Mouse (Mus musculus) myocyte (in vitro differentiated cells): Measurements from ENCODE around the gene Slc16a12.

ENCODE experiments used
- MYOG ChIP-seq, 3 experiments: IDR thresholded peaks; one replicate each; pipeline ENCODE4 v1.6.1; 2011; ENCODE audit warnings: control low read depth in 2 of 3, low read depth in 2 of 3, mild to moderate bottlenecking in 2 of 3; ENCODE audit not compliant: insufficient read length in 2 of 3, control insufficient read depth in 1 of 3, insufficient read depth in 1 of 3
- POLR2AphosphoS2 ChIP-seq: IDR thresholded peaks from one replicate; pipeline ENCODE4 v1.6.1; 2011; ENCODE audit warnings: low read depth, control low read depth; ENCODE audit not compliant: insufficient read length
- TCF12 ChIP-seq: IDR thresholded peaks from one replicate; pipeline ENCODE4 v1.6.1; 2011; ENCODE audit warnings: mild to moderate bottlenecking, control low read depth; ENCODE audit not compliant: poor library complexity, insufficient read depth, severe bottlenecking

- TF ChIP-seq TCF12 (no peak), POLR2AphosphoS2 (no peak), MYOG (IDR thresholded peaks at IDR 0.05; ENCODE audit: control insufficient read depth in 1 of 3, insufficient read depth in 1 of 3, insufficient read length in 2 of 3, low read depth in 2 of 3) (no peak)
These were observed 1.9 kb upstream of the Slc16a12 start for GRCm38 (mm10) chr19:34748992-34749391.
